Mouse (Mus musculus) ES-E14 (cell line): Measurements from ENCODE around the gene Olfml3. TPM values are rescaled to one million over a fixed set of nuclear protein-coding genes. Genes with fewer than 3 reads are reported as not detected.

Experiments
- DNase-seq: peaks from one replicate; pipeline ENCODE4 v3.0.0-alpha.2; 2013; ENCODE audit warnings: low read depth, low spot score
- H3K27ac ChIP-seq: 2 replicates; pipeline ENCODE4 v1.5.1; 2012; ENCODE audit warnings: low read depth, mild to moderate bottlenecking, low read length, moderate library complexity, mixed read lengths; ENCODE audit not compliant: poor library complexity, insufficient read depth, severe bottlenecking
- H3K36me3 ChIP-seq: 2 replicates; pipeline ENCODE4 v1.6.1; 2012; ENCODE audit warnings: mild to moderate bottlenecking, low read length, moderate library complexity, mixed read lengths; ENCODE audit not compliant: control insufficient read depth, poor library complexity, insufficient read depth, severe bottlenecking
- H3K4me1 ChIP-seq, 2 experiments: fragments of 150-350 bp in 1 of 2; sonication (generic) in 1 of 2; 2 replicates each; pipeline ENCODE4 v1.6.1; 2012; ENCODE audit warnings: low read length in 2 of 2, mild to moderate bottlenecking in 1 of 2, mixed read lengths in 1 of 2; ENCODE audit not compliant: control insufficient read depth in 2 of 2, insufficient read depth in 2 of 2, poor library complexity in 1 of 2
- H3K4me3 ChIP-seq, 2 experiments: fragments of 150-350 bp in 1 of 2; sonication (generic) in 1 of 2; 2 replicates each; pipeline ENCODE4 v1.5.1; 2012; ENCODE audit warnings: low read length in 2 of 2, low read depth in 1 of 2, mild to moderate bottlenecking in 1 of 2, mixed read lengths in 1 of 2; ENCODE audit not compliant: insufficient read depth in 1 of 2, poor library complexity in 1 of 2, severe bottlenecking in 1 of 2
- H3K9ac ChIP-seq: 2 replicates; pipeline ENCODE4 v1.6.1; 2012; ENCODE audit warnings: low read depth, mild to moderate bottlenecking, low read length, mixed read lengths; ENCODE audit not compliant: poor library complexity, insufficient read depth, severe bottlenecking
- H3K9me3 ChIP-seq: fragments of 150-350 bp; sonication (generic); 2 replicates; pipeline ENCODE4 v1.6.1; 2012; ENCODE audit warnings: low read depth, mild to moderate bottlenecking, low read length; ENCODE audit not compliant: control insufficient read depth, insufficient read depth
- CHD2 ChIP-seq: IDR thresholded peaks from 2 replicates; pipeline ENCODE4 v1.6.1; 2014; ENCODE audit warnings: mild to moderate bottlenecking, low read depth, low read length, inconsistent platforms
- HCFC1 ChIP-seq: IDR thresholded peaks from 2 replicates; pipeline ENCODE4 v1.6.1; 2012; ENCODE audit warnings: low read length, inconsistent platforms, borderline replicate concordance; ENCODE audit not compliant: insufficient read depth
- MAFK ChIP-seq: IDR thresholded peaks from 2 replicates; pipeline ENCODE4 v1.6.1; 2014; ENCODE audit warnings: mild to moderate bottlenecking, low read depth, low read length, inconsistent platforms; ENCODE audit not compliant: insufficient read depth
- ZC3H11A ChIP-seq: IDR thresholded peaks from 2 replicates; pipeline ENCODE4 v1.6.1; 2012; ENCODE audit warnings: low read depth, mild to moderate bottlenecking, inconsistent platforms, low read length, borderline replicate concordance
- ZNF384 ChIP-seq: IDR thresholded peaks from 2 replicates; pipeline ENCODE4 v1.6.1; 2012; ENCODE audit warnings: low read depth, low read length, inconsistent platforms
- in situ Hi-C, 2 experiments: fragments of 600-800 bp; cut with MboI; formaldehyde crosslinking; loops; one replicate each; pipeline ENCODE4 v1.15.1; 2025; ENCODE audit warnings: low sequenced_read_pairs in 2 of 2, inconsistent platforms in 1 of 2; ENCODE audit not compliant: unreplicated experiment in 2 of 2
- total RNA-seq: library from RNA; depleted of rRNA; stranded (reverse); fragments of 300-350 nt; gene quantifications from 2 replicates; pipeline ENCODE4 v1.2.3, GENCODE M21; 2012

The Olfml3 gene
- total RNA-seq, 1 experiment, result 1.2 TPM

- Histone ChIP-seq H3K9me3 (no peaks in the 10 kb centered on the region), H3K4me1 (no peaks in the 10 kb centered on the region), H3K4me3 (no peak overlapping the region), H3K27ac (no peak overlapping the region), H3K36me3 (no peaks in the 10 kb centered on the region), H3K9ac (no peak overlapping the region)
- DNase-seq, result no peak
- TF ChIP-seq MAFK (no peak), CHD2 (no peak), ZNF384 (no peak), ZC3H11A (no peak), HCFC1 (no peak)
- in situ Hi-C loops, result no loop called here
These were observed 11.2 kb downstream of the Olfml3 start for GRCm38 (mm10) chr3:103726642-103727041.

- in situ Hi-C loops, result no loop called here
- TF ChIP-seq HCFC1 (no peak), CHD2 (no peak), ZNF384 (no peak), MAFK (no peak), ZC3H11A (no peak)
- Histone ChIP-seq H3K4me1 (no peaks in the 10 kb centered on the region), H3K4me3 (no peak overlapping the region), H3K27ac (no peak overlapping the region), H3K36me3 (no peaks in the 10 kb centered on the region), H3K9me3 (no peaks in the 10 kb centered on the region), H3K9ac (no peak overlapping the region)
- no peak for DNase-seq
These were observed 13.7 kb downstream of the Olfml3 start for GRCm38 (mm10) chr3:103724137-103724536.

- H3K36me3 ChIP-seq, result no peaks in the 10 kb centered on the region
- H3K9ac ChIP-seq, result no peak overlapping the region
- H3K27ac ChIP-seq, result no peak overlapping the region
- H3K4me1 ChIP-seq, result no peaks in the 10 kb centered on the region
- H3K4me3 ChIP-seq, result no peak overlapping the region
- no peaks in the 10 kb centered on the region for H3K9me3 ChIP-seq
- DNase-seq, result no peak
- no peak for TF ChIP-seq CHD2
- TF ChIP-seq ZNF384, result no peak
- TF ChIP-seq HCFC1, result no peak
- no peak for TF ChIP-seq MAFK
- TF ChIP-seq ZC3H11A, result no peak
- in situ Hi-C loops, result no loop called here
These were observed 19.1 kb downstream of the Olfml3 start for GRCm38 (mm10) chr3:103718728-103719127.

- Histone ChIP-seq H3K9me3 (no peaks in the 10 kb centered on the region), H3K27ac (no peak overlapping the region), H3K9ac (no peak overlapping the region), H3K4me1 (no peaks in the 10 kb centered on the region), H3K36me3 (no peaks in the 10 kb centered on the region), H3K4me3 (no peak overlapping the region)
- DNase-seq, result no peak
- in situ Hi-C loops, result no loop called here
- TF ChIP-seq CHD2 (no peak), ZC3H11A (no peak), ZNF384 (no peak), MAFK (no peak), HCFC1 (no peak)
These were observed 20.7 kb downstream of the Olfml3 start for GRCm38 (mm10) chr3:103716774-103717760.
